Mouse (Mus musculus) urinary bladder, postnatal 36 days (tissue): ENCODE measurements around the gene Cyp3a44.
"Not testable (repeated sequence)": the region's sequence is repeated elsewhere in the genome, so short reads cannot be mapped to it uniquely, and the experiment has no call there.

Source experiments
- DNase-seq, 2 experiments: peaks; one replicate each; pipeline ENCODE4 v3.0.0; 2022; ENCODE audit warnings: low spot score in 2 of 2, mixed read lengths in 1 of 2

The Cyp3a44 gene

DNA sequence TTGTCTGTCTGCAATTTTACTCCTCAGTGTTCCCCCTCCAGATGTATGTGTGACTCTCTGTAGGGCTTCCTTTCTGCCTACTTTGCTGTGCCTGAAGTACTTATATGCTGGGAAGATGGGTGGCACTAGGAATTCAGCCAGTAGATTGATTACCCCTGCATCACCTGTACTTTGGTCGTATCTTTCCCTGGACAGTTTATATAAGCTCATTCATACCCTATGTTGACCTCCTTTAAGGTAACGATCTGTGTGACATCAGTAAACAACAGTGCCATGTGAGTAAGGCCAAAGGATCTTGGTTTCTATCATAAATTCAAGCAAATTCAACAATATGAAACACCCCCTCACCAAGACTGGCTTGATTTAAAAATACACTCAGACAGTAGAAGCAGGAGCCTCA lies at the start of gene Cyp3a44:
Cyp3a44 (minus strand) TSS at position 79 of the 400 bp plus-strand sequence.
- not testable (repeated sequence) for DNase-seq

DNA sequence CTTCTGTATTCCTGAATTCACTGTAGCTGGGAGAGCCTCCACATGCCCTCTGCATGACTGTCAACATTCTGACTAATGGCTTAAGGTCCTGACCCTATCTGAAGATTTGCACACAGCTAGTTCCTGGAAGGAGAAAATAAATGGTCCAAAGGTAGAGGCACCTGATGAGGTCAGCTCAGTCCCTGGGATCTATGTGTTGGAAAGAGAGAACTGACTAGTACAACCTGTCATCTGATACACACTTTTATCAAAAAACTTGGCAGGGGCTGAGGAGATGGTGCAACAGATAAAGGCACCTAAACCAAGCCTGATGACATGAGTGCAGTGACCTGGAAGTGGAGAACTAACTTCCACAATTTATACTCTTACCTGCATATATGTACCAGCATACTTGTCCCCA lies 5.4 kb downstream of the Cyp3a44 start:
- not testable (repeated sequence) for DNase-seq

DNA sequence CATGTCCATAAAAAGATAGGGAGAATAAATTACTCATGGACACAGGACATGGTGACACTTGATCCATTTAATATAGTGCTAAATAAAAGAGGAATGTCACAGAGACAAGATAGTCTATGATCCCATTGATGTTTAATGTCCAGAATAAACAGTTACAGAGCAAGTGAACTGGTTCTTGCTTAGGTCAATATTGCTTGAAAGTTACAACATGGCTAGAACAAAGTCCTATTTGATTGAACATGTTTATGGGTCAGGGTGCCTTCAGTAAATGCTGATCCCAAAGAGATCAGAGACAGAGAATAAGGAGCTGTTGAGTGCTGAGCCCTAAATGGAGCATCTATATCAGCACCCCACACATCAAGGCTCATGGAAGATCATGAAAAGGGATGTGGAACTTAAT lies 12.4 kb downstream of the Cyp3a44 start:
- not testable (repeated sequence) for DNase-seq

DNA sequence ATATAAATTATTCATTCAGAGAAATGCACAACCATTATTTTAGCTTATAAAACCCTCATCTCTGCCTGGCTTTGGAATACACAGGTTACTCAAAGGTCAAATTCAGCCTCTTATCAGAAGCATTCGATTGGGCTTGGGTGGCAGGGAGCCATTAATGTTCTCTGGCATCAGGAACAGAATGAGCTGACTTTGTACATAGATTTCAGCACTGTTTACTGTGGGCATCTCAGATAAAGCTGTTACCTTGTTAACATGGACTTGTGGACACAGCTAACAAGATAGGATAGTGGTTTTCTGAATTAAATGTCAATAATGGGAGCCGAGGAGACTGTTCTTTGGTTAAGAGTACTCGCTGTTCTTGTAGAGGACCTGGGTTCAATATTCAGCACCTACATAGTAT lies 68.2 kb downstream of the Cyp3a44 start:
- DNase-seq: not testable (repeated sequence)
